Mouse (Mus musculus): ENCODE results near the gene Miga2. TPM values are rescaled to one million over a fixed set of nuclear protein-coding genes. Genes with fewer than 3 reads are reported as not detected.

Miga2 gene
- polyA plus RNA-seq (2021): 43.3 TPM

- in situ Hi-C loops (cut with MboI; ENCODE audit: low pct_unique_long_range_greater_than_20kb): no loop called here
- ATAC-seq (peak; percentile 96), DNase-seq (ENCODE audit: low read depth, low spot score) (peak; percentile 91)
- H3K27me3 ChIP-seq: no peaks in the 10 kb centered on the region
- TF ChIP-seq CTCF (IDR thresholded peaks at IDR 0.05): no peak
- CTCF ChIA-PET: interaction anchor here (1.4 kb wide), 1 partner anchor 10 kb away, joined by 4 read pairs; no protein-coding TSS in a partner anchor
- POLR2A ChIA-PET: interaction anchor here (0.7 to 1.4 kb wide), 3 partner anchors 13 to 30 kb away, joined by 4 read pairs; no protein-coding TSS in a partner anchor
Measured at GRCm38 (mm10) chr2:30363773-30364650, at the start of gene Miga2. TSS of gene Miga2 (plus strand) at chr2:30364233.

GRCm38 (mm10) chr2:30316136-30316535 lies 47.9 kb upstream of the Miga2 start:
- in situ Hi-C loops (cut with MboI; ENCODE audit: low pct_unique_long_range_greater_than_20kb): no loop called here
- ChIA-PET CTCF (interaction anchor here (1.4 kb wide), 1 partner anchor 11 kb away, joined by 4 read pairs; no protein-coding TSS in a partner anchor), POLR2A (no interaction called here)
- ATAC-seq: no peak
- no peak for TF ChIP-seq CTCF (IDR thresholded peaks at IDR 0.05)
- no peak for DNase-seq (ENCODE audit: low read depth, low spot score)
- H3K27me3 ChIP-seq: no peaks in the 10 kb centered on the region

DNA sequence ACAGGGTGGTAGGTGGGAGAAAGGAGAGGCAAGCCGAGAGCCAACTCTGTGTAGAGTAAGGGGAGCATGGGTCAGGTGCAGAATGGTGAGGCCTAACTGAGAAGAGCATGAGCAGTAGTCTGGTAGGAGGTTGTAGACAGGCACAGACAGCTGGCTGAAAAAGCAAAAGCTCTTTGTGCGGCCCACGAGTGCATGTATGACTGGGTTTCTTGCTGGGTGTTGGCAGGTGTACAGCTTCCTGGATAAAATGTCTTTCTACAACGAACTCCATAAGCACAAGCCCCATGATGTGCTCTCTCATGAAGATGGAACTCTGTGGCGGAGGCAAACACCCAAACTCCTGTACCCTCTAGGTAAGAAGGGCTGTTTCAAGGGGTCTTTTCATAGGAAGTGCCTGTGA lies 47.1 kb upstream of the Miga2 start:
- no peaks in the 10 kb centered on the region for H3K27me3 ChIP-seq
- TF ChIP-seq CTCF (IDR thresholded peaks at IDR 0.05): no peak
- ATAC-seq: no peak
- in situ Hi-C loops (cut with MboI; ENCODE audit: low pct_unique_long_range_greater_than_20kb): no loop called here
- no peak for DNase-seq (ENCODE audit: low read depth, low spot score)
- ChIA-PET POLR2A (no interaction called here), CTCF (no interaction called here)

DNA sequence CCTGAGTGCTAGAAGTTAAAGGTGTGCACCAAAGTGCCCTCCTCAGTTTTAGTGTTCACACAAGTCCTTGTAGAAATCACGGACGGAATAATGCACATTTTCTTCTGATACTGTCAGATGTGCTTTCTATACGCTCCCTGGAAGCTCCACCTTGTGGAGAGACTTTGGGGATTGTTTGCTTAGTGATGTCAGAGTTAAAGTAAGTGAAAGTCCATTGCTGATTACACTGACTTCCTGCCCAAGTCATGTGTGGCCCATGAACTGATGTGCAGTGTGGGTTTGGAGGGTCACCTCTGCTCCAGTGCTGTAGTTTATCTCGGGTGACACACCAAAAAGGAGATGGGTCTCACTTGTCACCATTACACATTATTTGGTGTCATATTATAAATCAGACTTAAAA lies 44.8 kb upstream of the Miga2 start:
- no peak for TF ChIP-seq CTCF (IDR thresholded peaks at IDR 0.05)
- ChIA-PET CTCF (no interaction called here), POLR2A (no interaction called here)
- H3K27me3 ChIP-seq: no peaks in the 10 kb centered on the region
- DNase-seq (ENCODE audit: low read depth, low spot score) (no peak), ATAC-seq (no peak)
- in situ Hi-C loops (cut with MboI; ENCODE audit: low pct_unique_long_range_greater_than_20kb): no loop called here

DNA sequence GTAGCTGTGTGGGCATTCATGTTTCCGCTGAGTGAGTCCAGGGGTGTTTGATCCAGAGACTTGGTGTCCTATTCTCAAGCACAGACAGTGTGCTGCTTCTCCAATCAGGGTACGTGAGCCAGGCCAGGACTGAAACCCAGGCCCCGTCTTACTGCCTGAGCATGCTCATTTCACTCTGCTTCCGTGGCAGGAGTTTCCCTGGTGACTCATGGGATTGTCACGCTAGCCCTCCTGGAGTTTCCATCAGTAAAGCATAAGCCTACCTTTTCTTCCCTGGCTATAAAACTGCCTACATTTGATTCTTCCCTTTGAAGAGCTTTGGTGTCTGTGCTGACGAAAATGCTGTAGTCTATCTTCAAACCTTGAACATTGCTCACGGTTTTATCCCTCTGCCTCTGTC lies 40.9 kb upstream of the Miga2 start:
- peak; percentile 67 for ATAC-seq

GRCm38 (mm10) chr2:30325296-30325695 lies 38.7 kb upstream of the Miga2 start:
- DNase-seq (ENCODE audit: low read depth, low spot score) (no peak), ATAC-seq (no peak)
- ChIA-PET CTCF (no interaction called here), POLR2A (no interaction called here)
- in situ Hi-C loops (cut with MboI; ENCODE audit: low pct_unique_long_range_greater_than_20kb): no loop called here
- TF ChIP-seq CTCF (IDR thresholded peaks at IDR 0.05): no peak
- no peaks in the 10 kb centered on the region for H3K27me3 ChIP-seq

More for the DNA sequence above, 40.9 kb upstream of the Miga2 start:
- TF ChIP-seq CTCF (IDR thresholded peaks at IDR 0.05): no peak
- ChIA-PET POLR2A (no interaction called here), CTCF (interaction anchor here (1.0 kb wide), 1 partner anchor 16 kb away, joined by 3 read pairs; no protein-coding TSS in a partner anchor)
- H3K27me3 ChIP-seq: no peaks in the 10 kb centered on the region
- DNase-seq (ENCODE audit: low read depth, low spot score): peak; percentile 43
- in situ Hi-C loops (cut with MboI; ENCODE audit: low pct_unique_long_range_greater_than_20kb): no loop called here

GRCm38 (mm10) chr2:30327276-30327675 lies 36.8 kb upstream of the Miga2 start:
- CTCF ChIA-PET: interaction anchor here (0.6 to 1.5 kb wide), 4 partner anchors 9 to 19 kb away, joined by 3 to 4 read pairs (median 4); no protein-coding TSS in a partner anchor
- POLR2A ChIA-PET: no interaction called here
- no peaks in the 10 kb centered on the region for H3K27me3 ChIP-seq
- DNase-seq (ENCODE audit: low read depth, low spot score): no peak
- no peak for TF ChIP-seq CTCF (IDR thresholded peaks at IDR 0.05)
- in situ Hi-C loops (cut with MboI; ENCODE audit: low pct_unique_long_range_greater_than_20kb): no loop called here
- ATAC-seq: no peak

- H3K27me3 ChIP-seq: no peaks in the 10 kb centered on the region
- in situ Hi-C loops (cut with MboI; ENCODE audit: low pct_unique_long_range_greater_than_20kb): no loop called here
- CTCF ChIA-PET: interaction anchor here (1.0 to 1.5 kb wide), 2 partner anchors 12 to 15 kb away, joined by 3 read pairs; no protein-coding TSS in a partner anchor
- DNase-seq (ENCODE audit: low read depth, low spot score) (no peak), ATAC-seq (no peak)
- POLR2A ChIA-PET: no interaction called here
- no peak for TF ChIP-seq CTCF (IDR thresholded peaks at IDR 0.05)
Measured at GRCm38 (mm10) chr2:30328791-30329190, 35.2 kb upstream of the Miga2 start.

DNA sequence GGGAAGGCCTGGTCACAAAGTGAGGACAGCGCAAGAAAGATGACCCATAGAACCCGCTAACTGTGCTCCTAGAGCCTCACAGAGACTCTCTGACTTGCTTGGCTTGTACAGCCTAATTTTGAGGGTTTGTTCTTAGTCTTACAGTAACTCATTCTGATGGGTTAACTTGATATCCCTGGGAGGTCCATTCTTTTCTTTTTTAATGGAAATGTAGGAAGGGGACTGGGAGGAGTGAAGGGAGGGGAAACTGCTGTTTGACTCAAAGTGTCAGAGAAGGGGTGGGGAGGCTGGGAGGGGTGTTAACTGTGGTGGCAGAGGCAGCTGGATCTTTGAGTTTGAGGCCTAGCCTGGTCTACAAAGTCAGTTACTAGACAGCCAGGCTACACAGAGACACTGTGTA lies 28.7 kb upstream of the Miga2 start:
- DNase-seq (ENCODE audit: low read depth, low spot score) (no peak), ATAC-seq (no peak)
- ChIA-PET POLR2A (no interaction called here), CTCF (interaction anchor here (1.7 kb wide), 1 partner anchor 9 kb away, joined by 4 read pairs; no protein-coding TSS in a partner anchor)
- in situ Hi-C loops (cut with MboI; ENCODE audit: low pct_unique_long_range_greater_than_20kb): no loop called here
- TF ChIP-seq CTCF (IDR thresholded peaks at IDR 0.05): no peak
- H3K27me3 ChIP-seq: no peaks in the 10 kb centered on the region

DNA sequence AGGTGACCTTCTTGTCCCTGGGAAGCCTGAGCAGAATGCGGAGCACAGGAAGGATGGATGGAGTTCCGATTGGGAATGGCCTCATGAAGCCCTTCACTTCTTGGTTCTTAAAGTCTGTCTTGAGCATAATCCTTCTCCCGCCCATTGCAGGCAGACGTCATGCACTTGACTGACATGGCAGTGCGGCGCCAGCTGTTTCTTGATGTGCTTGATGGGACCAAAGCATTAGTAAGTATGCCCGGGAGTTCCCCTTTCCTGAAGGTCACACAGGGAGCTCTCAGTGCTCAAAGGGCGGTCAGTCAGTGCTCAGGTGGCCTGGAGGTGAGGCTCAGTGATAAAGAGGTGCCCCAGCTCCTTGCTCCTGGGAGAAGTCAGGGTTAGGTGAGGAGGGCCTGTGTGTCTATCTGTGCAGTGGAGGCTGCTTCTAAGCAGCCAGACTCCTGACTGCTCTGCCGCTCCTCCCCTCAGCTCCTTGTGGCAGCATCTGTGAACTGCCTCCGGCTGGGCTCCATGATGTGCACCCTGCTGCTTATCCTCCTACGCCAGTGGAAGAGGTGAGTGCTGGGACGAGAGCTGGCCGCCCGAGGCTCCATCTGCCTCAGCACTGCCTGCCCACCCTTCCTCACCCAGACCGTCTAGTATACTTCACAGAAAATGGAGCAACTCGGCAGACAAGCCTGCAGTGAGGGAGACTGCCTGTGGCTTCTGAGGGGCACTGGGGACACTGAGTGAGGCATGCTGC lies 27.7 kb upstream of the Miga2 start:
- CTCF ChIA-PET: interaction anchor here (1.7 kb wide), 1 partner anchor 10 kb away, joined by 4 read pairs; no protein-coding TSS in a partner anchor
- ATAC-seq: no peak
- POLR2A ChIA-PET: no interaction called here
- TF ChIP-seq CTCF (IDR thresholded peaks at IDR 0.05): no peak
- no peak for DNase-seq (ENCODE audit: low read depth, low spot score)
- no peaks in the 10 kb centered on the region for H3K27me3 ChIP-seq
- in situ Hi-C loops (cut with MboI; ENCODE audit: low pct_unique_long_range_greater_than_20kb): no loop called here

- ChIA-PET POLR2A (no interaction called here), CTCF (interaction anchor here (1.7 kb wide), 1 partner anchor 10 kb away, joined by 4 read pairs; no protein-coding TSS in a partner anchor)
- TF ChIP-seq CTCF (IDR thresholded peaks at IDR 0.05): no peak
- no peaks in the 10 kb centered on the region for H3K27me3 ChIP-seq
- ATAC-seq (no peak), DNase-seq (ENCODE audit: low read depth, low spot score) (no peak)
- in situ Hi-C loops (cut with MboI; ENCODE audit: low pct_unique_long_range_greater_than_20kb): no loop called here
Measured at GRCm38 (mm10) chr2:30337179-30337578, 26.9 kb upstream of the Miga2 start.

Measured in Patski (cell line).